Mouse (Mus musculus) Patski (cell line): ENCODE measurements around the gene Arcn1. TPM values are rescaled to one million over a fixed set of nuclear protein-coding genes. Genes with fewer than 3 reads are reported as not detected.
A peak's percentile ranks its signal among the peaks of the same experiment; 100 is the strongest.

Source experiments
- ATAC-seq: fragments of 100-300 bp; one replicate; pipeline ENCODE4 v1.8.0; 2021
- CTCF ChIA-PET: fragments of 350-600 bp; sonication (Branson Sonifier 250); formaldehyde crosslinking; loops from one replicate; lab custom pipeline; 2022; ENCODE audit warnings: inconsistent platforms; lab: Charles Lee
- POLR2A ChIA-PET: fragments of 350-600 bp; sonication (Branson Sonifier 250); formaldehyde crosslinking; loops from one replicate; lab custom pipeline; 2022; ENCODE audit warnings: antibody characterized with exemption, inconsistent platforms; lab: Charles Lee
- DNase-seq: peaks from one replicate; pipeline ENCODE4 v3.0.0-alpha.2; 2011; ENCODE audit warnings: low read depth, low spot score
- H3K27me3 ChIP-seq: fragments of 371-371 bp; one replicate; pipeline ENCODE4 v1.5.1; 2021
- CTCF ChIP-seq: fragments of 100-300 bp; IDR thresholded peaks from one replicate; pipeline ENCODE4 v1.5.1; 2021
- in situ Hi-C: fragments of 300-500 bp; cut with MboI; formaldehyde crosslinking; loops from 3 replicates; pipeline ENCODE4 v1.11.1; 2018; ENCODE audit warnings: low pct_unique_long_range_greater_than_20kb, mixed read lengths
- polyA plus RNA-seq: library from polyadenylated mRNA; unstranded; gene quantifications from one replicate; pipeline ENCODE4 v1.2.3, GENCODE M21; 2021

Gene Arcn1
- polyA plus RNA-seq, 1 experiment from 2014 or later, result 142 TPM

GRCm38 (mm10) chr9:44733671-44734523, 33.7 kb downstream of the Arcn1 start:
- in situ Hi-C loops, result no loop called here
- POLR2A ChIA-PET, result interaction anchor here (0.9 to 1.0 kb wide), 3 partner anchors 12 to 48 kb away, joined by 3 to 5 read pairs (median 4); no protein-coding TSS in a partner anchor
- CTCF ChIA-PET, result interaction anchor here (0.9 to 1.3 kb wide), 4 partner anchors 13 to 34 kb away, joined by 3 to 5 read pairs (median 4); no protein-coding TSS in a partner anchor
- TF ChIP-seq CTCF, result no peak
- H3K27me3 ChIP-seq, result no peaks in the 10 kb centered on the region
- DNase-seq (no peak), ATAC-seq (peak; percentile 78)

- in situ Hi-C loops, result no loop called here
- ATAC-seq (no peak), DNase-seq (no peak)
- ChIA-PET POLR2A (interaction anchor here (0.7 to 0.9 kb wide), 2 partner anchors 13 to 52 kb away, joined by 3 read pairs; no protein-coding TSS in a partner anchor), CTCF (interaction anchor here (0.9 to 1.3 kb wide), 3 partner anchors 12 to 33 kb away, joined by 3 to 5 read pairs (median 3); no protein-coding TSS in a partner anchor)
- no peak for TF ChIP-seq CTCF
- H3K27me3 ChIP-seq, result no peaks in the 10 kb centered on the region
These were observed 34.6 kb downstream of the Arcn1 start for GRCm38 (mm10) chr9:44732921-44733530.

- no peak for ATAC-seq
- no peaks in the 10 kb centered on the region for H3K27me3 ChIP-seq
- CTCF ChIA-PET, result interaction anchor here (1.3 kb wide), 1 partner anchor 12 kb away, joined by 5 read pairs; no protein-coding TSS in a partner anchor
- in situ Hi-C loops, result no loop called here
- TF ChIP-seq CTCF, result no peak
- DNase-seq, result no peak
- POLR2A ChIA-PET, result no interaction called here
These were observed 35.5 kb downstream of the Arcn1 start for GRCm38 (mm10) chr9:44732130-44732549.

DNA sequence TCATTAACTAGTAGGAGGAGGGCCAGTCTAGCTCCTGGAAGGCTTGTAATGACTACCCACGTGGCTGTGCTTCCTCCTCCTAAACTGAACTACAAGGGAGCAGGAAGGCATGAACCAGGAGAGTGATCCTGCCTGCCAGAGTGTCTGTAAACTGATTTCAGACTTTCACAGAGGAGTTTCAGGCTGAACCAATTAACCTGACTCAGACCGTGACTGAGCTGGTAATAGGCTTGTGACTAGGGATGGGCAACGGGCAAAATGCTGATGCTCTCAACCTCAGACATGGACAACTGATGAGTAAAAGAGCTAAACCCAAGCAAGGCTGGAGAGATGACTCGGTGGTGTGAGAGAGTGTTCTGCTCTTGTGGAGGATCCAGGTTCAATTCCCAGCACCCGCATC, 40.2 kb downstream of the Arcn1 start:
- POLR2A ChIA-PET, result no interaction called here
- in situ Hi-C loops, result no loop called here
- no peaks in the 10 kb centered on the region for H3K27me3 ChIP-seq
- CTCF ChIA-PET, result interaction anchor here (0.7 to 1.1 kb wide), 2 partner anchors 9 to 181 kb away, joined by 3 read pairs; no protein-coding TSS in a partner anchor
- DNase-seq (no peak), ATAC-seq (peak; percentile 41)
- no peak for TF ChIP-seq CTCF

- H3K27me3 ChIP-seq, result no peaks in the 10 kb centered on the region
- POLR2A ChIA-PET, result no interaction called here
- CTCF ChIA-PET, result interaction anchor here (1.1 kb wide), 1 partner anchor 8 kb away, joined by 3 read pairs; no protein-coding TSS in a partner anchor
- no peak for DNase-seq
- no peak for TF ChIP-seq CTCF
- peak; percentile 61 for ATAC-seq
- in situ Hi-C loops, result no loop called here
These were observed 41.1 kb downstream of the Arcn1 start for GRCm38 (mm10) chr9:44726431-44727146.

- in situ Hi-C loops, result no loop called here
- ChIA-PET CTCF (no interaction called here), POLR2A (no interaction called here)
These were observed 43.0 kb downstream of the Arcn1 start for GRCm38 (mm10) chr9:44724665-44725064.

GRCm38 (mm10) chr9:44724223-44724622, 43.4 kb downstream of the Arcn1 start:
- TF ChIP-seq CTCF, result no peak
- in situ Hi-C loops, result no loop called here
- H3K27me3 ChIP-seq, result no peaks in the 10 kb centered on the region
- DNase-seq (no peak), ATAC-seq (no peak)
- ChIA-PET CTCF (no interaction called here), POLR2A (no interaction called here)

More at GRCm38 (mm10) chr9:44724665-44725064, 43.0 kb downstream of the Arcn1 start:
- no peaks in the 10 kb centered on the region for H3K27me3 ChIP-seq
- DNase-seq (no peak), ATAC-seq (no peak)
- TF ChIP-seq CTCF, result no peak

DNA sequence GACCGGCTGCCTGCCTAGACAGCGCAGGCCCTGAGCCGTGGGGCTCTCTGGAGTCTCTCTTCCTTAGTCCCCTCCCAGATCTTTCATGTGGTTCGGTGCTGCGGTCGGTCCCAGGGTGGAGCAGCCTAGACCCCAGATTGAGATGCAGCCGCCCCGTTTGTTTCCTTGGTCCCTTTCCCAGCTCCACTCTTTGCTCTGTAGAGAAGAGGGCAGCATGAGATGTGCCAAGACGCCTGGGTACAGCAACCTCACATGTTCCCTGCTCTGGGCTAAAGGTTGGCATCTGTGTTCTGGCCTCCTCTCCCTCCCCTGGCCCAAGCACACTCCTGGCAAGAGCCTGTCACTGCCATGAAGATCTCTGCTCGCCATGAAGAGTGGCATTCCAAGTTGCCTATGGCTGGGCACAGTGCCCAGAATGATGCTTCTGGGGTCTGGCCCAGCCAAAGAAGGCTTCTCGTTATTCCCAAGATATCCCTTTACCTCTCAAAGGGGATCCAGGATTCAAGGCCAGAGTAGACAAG, 44.1 kb downstream of the Arcn1 start:
- no peak for ATAC-seq
- ChIA-PET CTCF (interaction anchor here (2.7 to 4.3 kb wide), 2 partner anchors 14 to 38 kb away, joined by 9 to 12 read pairs; no protein-coding TSS in a partner anchor), POLR2A (no interaction called here)
- H3K27me3 ChIP-seq, result no peaks in the 10 kb centered on the region
- DNase-seq, result no peak
- TF ChIP-seq CTCF, result no peak
- in situ Hi-C loops, result no loop called here

DNA sequence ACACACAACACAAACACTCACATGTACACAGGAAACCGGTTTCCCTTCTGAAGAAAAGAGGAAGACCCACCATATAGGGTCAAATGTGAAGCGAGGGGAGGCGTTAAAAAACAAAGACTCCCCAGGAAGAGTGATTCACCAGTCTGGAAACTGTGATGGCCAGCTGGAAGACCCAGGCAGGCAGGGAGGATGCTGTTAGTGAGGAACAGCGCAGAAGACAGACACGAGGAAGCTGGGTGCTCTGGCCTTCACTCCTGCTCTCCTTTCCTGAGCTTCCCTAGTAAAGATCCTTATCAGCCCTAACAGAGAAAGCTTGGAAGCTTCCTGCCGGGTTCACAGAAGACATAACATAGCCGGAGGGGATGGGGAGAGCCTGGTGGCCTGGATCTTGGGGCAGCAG, 44.6 kb downstream of the Arcn1 start:
- ATAC-seq, result no peak
- POLR2A ChIA-PET, result no interaction called here
- TF ChIP-seq CTCF, result no peak
- in situ Hi-C loops, result no loop called here
- no peaks in the 10 kb centered on the region for H3K27me3 ChIP-seq
- CTCF ChIA-PET, result interaction anchor here (2.7 to 4.3 kb wide), 2 partner anchors 13 to 37 kb away, joined by 9 to 12 read pairs; no protein-coding TSS in a partner anchor
- no peak for DNase-seq

DNA sequence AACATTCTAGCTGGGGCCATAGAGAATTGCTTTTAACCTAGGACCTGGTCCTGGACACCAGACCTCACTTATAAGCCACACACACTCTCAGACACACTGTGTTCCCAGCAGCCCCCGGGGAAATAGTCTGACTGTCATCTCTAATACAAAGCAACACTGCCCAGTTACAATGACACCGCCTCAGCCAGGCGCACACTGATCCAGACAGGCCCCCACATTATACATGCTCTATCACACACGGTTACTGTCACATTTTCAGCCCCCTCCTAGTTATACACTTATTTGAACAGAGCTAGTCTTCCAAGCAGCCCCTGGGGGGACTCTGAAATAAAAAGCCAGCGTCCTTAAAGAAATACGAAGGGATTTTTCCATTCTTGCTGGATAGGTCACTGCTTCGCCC, 45.1 kb downstream of the Arcn1 start:
- in situ Hi-C loops, result no loop called here
- DNase-seq, result no peak
- ChIA-PET CTCF (interaction anchor here (1.1 to 4.3 kb wide), 3 partner anchors 13 to 37 kb away, joined by 3 to 12 read pairs (median 9); no protein-coding TSS in a partner anchor), POLR2A (no interaction called here)
- no peaks in the 10 kb centered on the region for H3K27me3 ChIP-seq
- TF ChIP-seq CTCF, result no peak
- ATAC-seq, result no peak
